Mouse (Mus musculus) neural tube, embryonic 11.5 days (tissue): ENCODE results near the gene Rin1. TPM values are rescaled to one million over a fixed set of nuclear protein-coding genes. Genes with fewer than 3 reads are reported as not detected.

Source experiments
- ATAC-seq: fragments of 200-750 bp; cut with Nextera tagmentation; 2 replicates; pipeline ENCODE4 v1.8.0; 2017; ENCODE audit warnings: moderate number of reproducible peaks, mild to moderate bottlenecking, moderate TSS enrichment, moderate library complexity; ENCODE audit not compliant: insufficient read depth, low FRiP score, low TSS enrichment
- DNase-seq: peaks from one replicate; pipeline ENCODE4 v3.0.0-alpha.2; 2015; ENCODE audit warnings: low spot score
- H3K27ac ChIP-seq: fragments of 300-500 bp; sonication (generic); 2 replicates; pipeline ENCODE4 v1.5.1; 2014; ENCODE audit warnings: low read depth, mild to moderate bottlenecking, low read length
- H3K27me3 ChIP-seq: fragments of 300-500 bp; sonication (generic); 2 replicates; pipeline ENCODE4 v1.6.1; 2014; ENCODE audit warnings: mild to moderate bottlenecking, low read length, mixed read lengths; ENCODE audit not compliant: control insufficient read depth, insufficient read depth
- H3K36me3 ChIP-seq: fragments of 300-500 bp; sonication (generic); 2 replicates; pipeline ENCODE4 v1.6.1; 2014; ENCODE audit warnings: mild to moderate bottlenecking, low read length, moderate library complexity, mixed read lengths; ENCODE audit not compliant: control insufficient read depth, insufficient read depth
- H3K4me1 ChIP-seq: fragments of 300-500 bp; sonication (generic); 2 replicates; pipeline ENCODE4 v1.6.1; 2014; ENCODE audit warnings: low read length, mixed read lengths; ENCODE audit not compliant: control insufficient read depth, insufficient read depth
- H3K4me2 ChIP-seq: fragments of 300-500 bp; sonication (generic); 2 replicates; pipeline ENCODE4 v1.6.1; 2014; ENCODE audit warnings: low read depth, mild to moderate bottlenecking, moderate library complexity
- H3K4me3 ChIP-seq: fragments of 300-500 bp; sonication (generic); 2 replicates; pipeline ENCODE4 v1.5.1; 2014; ENCODE audit warnings: low read depth, low read length
- H3K9ac ChIP-seq: fragments of 300-500 bp; sonication (generic); 2 replicates; pipeline ENCODE4 v1.6.1; 2014; ENCODE audit warnings: mild to moderate bottlenecking, low read length
- H3K9me3 ChIP-seq: fragments of 300-500 bp; sonication (generic); 2 replicates; pipeline ENCODE4 v1.6.1; 2016; ENCODE audit warnings: low read length; ENCODE audit not compliant: control insufficient read depth
- WGBS: fragments of 180-500 bp; shearing (Covaris S2); extraction: QIAGEN DNeasy Blood & Tissue Kit; methylation state at CpG from one replicate; pipeline ENCODE4 v1.1.7; 2014; 5-methylcytosine and 5-hydroxymethylcytosine counted together
- polyA plus RNA-seq: library from polyadenylated mRNA; unstranded; fragments of >200 nt; fragmentation: Nextera tagmentation; extraction: Ambion mirVana; gene quantifications from 2 replicates; pipeline ENCODE4 v1.2.1, GENCODE M21; 2014

The Rin1 gene
- polyA plus RNA-seq, 1 experiment from 2014 or later = 1.1 TPM

GRCm38 (mm10) chr19:5069978-5070377 lies 19.7 kb downstream of the Rin1 start:
- Histone ChIP-seq H3K36me3 (no peaks in the 10 kb centered on the region), H3K9ac (no peak overlapping the region; the same call in 1 of the 2 replicates), H3K4me2 (peak overlapping the region; percentile 12), H3K27ac (no peak overlapping the region), H3K9me3 (no peaks in the 10 kb centered on the region), H3K27me3 (peaks cover 33% of the 10 kb centered on the region), H3K4me1 (peaks cover 33% of the 10 kb centered on the region), H3K4me3 (0 out of 2 replicates have a peak overlapping the region, but pooled peaks have one; percentile 6)
- ATAC-seq (no peak), DNase-seq (no peak)
- 78% methylated on average over 7 of the region's 7 CpGs for WGBS

- ATAC-seq = no peak
- H3K9me3 ChIP-seq = no peaks in the 10 kb centered on the region
- peaks cover 33% of the 10 kb centered on the region for H3K4me1 ChIP-seq
- H3K27me3 ChIP-seq = peaks cover 33% of the 10 kb centered on the region
- peak overlapping the region; percentile 31 for H3K4me3 ChIP-seq
- H3K36me3 ChIP-seq = no peaks in the 10 kb centered on the region
- no peak for DNase-seq
- peak overlapping the region; percentile 84 for H3K27ac ChIP-seq
- H3K4me2 ChIP-seq = peak overlapping the region; percentile 53
- WGBS = 4% methylated on average over 11 of the region's 11 CpGs
- peak overlapping the region; percentile 63 for H3K9ac ChIP-seq
These were observed 20.8 kb downstream of the Rin1 start for GRCm38 (mm10) chr19:5071077-5071476.

GRCm38 (mm10) chr19:5071545-5072369 lies 21.5 kb downstream of the Rin1 start:
- DNase-seq = peak; percentile 92
- peaks cover 33% of the 10 kb centered on the region for H3K4me1 ChIP-seq
- under 1% methylated on average over 40 of the region's 40 CpGs for WGBS
- H3K9ac ChIP-seq = peak overlapping the region; percentile 63
- H3K36me3 ChIP-seq = no peaks in the 10 kb centered on the region
- H3K4me2 ChIP-seq = peak overlapping the region; percentile 53
- peak; percentile 86 for ATAC-seq
- peak overlapping the region; percentile 31 for H3K4me3 ChIP-seq
- H3K27ac ChIP-seq = peak overlapping the region; percentile 84
- no peaks in the 10 kb centered on the region for H3K9me3 ChIP-seq
- peaks cover 33% of the 10 kb centered on the region for H3K27me3 ChIP-seq

DNA sequence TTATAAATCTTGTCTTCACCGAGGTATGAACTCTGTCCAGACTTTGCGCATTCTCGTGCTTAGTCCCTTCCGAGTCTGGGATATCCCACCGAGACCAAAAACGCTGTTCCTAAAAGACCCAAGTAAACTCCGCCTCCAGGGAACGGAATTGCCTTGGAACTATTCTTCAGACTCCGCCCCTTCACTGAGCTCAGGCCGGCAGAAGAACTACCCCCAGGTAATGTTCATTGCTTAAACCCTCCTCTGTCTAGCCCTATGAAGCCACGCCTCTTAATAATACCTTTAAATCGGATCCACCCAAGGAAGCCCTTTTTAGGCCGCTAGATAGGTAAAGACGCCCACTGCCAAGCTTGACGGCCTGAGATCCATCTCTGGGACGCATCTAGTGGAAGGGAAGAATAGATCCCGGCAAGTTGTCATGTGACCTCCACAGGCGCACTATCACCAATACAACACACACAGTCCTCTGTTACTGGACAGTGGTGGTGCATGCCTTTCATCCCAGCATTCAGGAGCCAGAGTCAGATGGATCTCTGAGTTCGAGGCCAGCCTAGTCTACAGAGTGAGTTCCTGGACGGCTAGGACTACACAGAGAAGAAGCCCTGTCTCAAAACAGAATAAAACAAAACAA lies 22.2 kb downstream of the Rin1 start:
- no peaks in the 10 kb centered on the region for H3K36me3 ChIP-seq
- 2% methylated on average over 20 of the region's 20 CpGs for WGBS
- H3K4me2 ChIP-seq = peak overlapping the region; percentile 53
- no peak overlapping the region for H3K9ac ChIP-seq
- H3K27me3 ChIP-seq = peaks cover 28% of the 10 kb centered on the region
- 0 out of 2 replicates have a peak overlapping the region, but pooled peaks have one; percentile 17 for H3K27ac ChIP-seq
- H3K4me1 ChIP-seq = peaks cover 27% of the 10 kb centered on the region
- no peaks in the 10 kb centered on the region for H3K9me3 ChIP-seq
- DNase-seq (peak; percentile 66), ATAC-seq (peak; percentile 20; the same call in 1 of the 2 replicates)
- peak overlapping the region; percentile 31 for H3K4me3 ChIP-seq

- WGBS = 3% methylated on average over 15 of the region's 15 CpGs
- Histone ChIP-seq H3K9ac (no peak overlapping the region), H3K4me2 (peak overlapping the region; percentile 53; the same call in 1 of the 2 replicates), H3K4me1 (peaks cover 22% of the 10 kb centered on the region), H3K27ac (no peak overlapping the region), H3K9me3 (no peaks in the 10 kb centered on the region), H3K27me3 (peaks cover 25% of the 10 kb centered on the region), H3K36me3 (no peaks in the 10 kb centered on the region), H3K4me3 (peak overlapping the region; percentile 31)
- ATAC-seq (no peak), DNase-seq (peak; percentile 82)
These were observed 22.7 kb downstream of the Rin1 start for GRCm38 (mm10) chr19:5073028-5073427.

DNA sequence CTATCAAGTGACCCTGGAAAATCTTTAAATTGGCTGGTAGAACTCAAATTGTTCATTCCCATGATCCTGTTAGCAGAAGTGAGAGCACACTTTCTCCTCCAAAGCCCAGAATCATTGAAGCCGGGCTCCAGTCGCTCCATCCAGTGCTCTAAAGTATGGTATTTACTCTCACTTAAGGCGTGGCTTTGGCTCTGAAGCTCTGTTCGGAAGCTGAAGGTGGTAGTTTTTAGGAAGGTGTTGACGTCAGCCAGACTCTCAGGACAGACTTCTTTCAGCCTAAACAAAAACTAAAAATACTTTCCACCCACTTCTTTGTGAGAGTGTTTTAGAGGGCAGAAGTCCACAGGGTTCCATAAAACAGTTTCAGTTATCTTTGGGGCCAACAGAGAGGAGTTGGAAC lies 23.2 kb downstream of the Rin1 start:
- Histone ChIP-seq H3K36me3 (no peaks in the 10 kb centered on the region), H3K27me3 (peaks cover 20% of the 10 kb centered on the region)
- WGBS = 47% methylated on average over 5 of the region's 5 CpGs

GRCm38 (mm10) chr19:5079279-5079678 lies 29.0 kb downstream of the Rin1 start:
- no peak overlapping the region for H3K4me2 ChIP-seq
- peaks cover 42% of the 10 kb centered on the region for H3K27me3 ChIP-seq
- H3K36me3 ChIP-seq = no peaks in the 10 kb centered on the region
- no peak overlapping the region for H3K4me3 ChIP-seq
- no peak overlapping the region for H3K27ac ChIP-seq
- DNase-seq (no peak), ATAC-seq (no peak)
- WGBS = 90% methylated on average over 1 of the region's 1 CpGs
- H3K4me1 ChIP-seq = no peaks in the 10 kb centered on the region
- no peak overlapping the region for H3K9ac ChIP-seq
- H3K9me3 ChIP-seq = no peaks in the 10 kb centered on the region

More for the DNA sequence above, 23.2 kb downstream of the Rin1 start:
- Histone ChIP-seq H3K27ac (no peak overlapping the region), H3K4me3 (no peak overlapping the region), H3K4me1 (peaks cover 17% of the 10 kb centered on the region), H3K4me2 (no peak overlapping the region), H3K9me3 (no peaks in the 10 kb centered on the region), H3K9ac (no peak overlapping the region)
- ATAC-seq = no peak
- DNase-seq = no peak

- H3K27me3 ChIP-seq = peaks cover 65% of the 10 kb centered on the region
- ATAC-seq = no peak
- WGBS = 67% methylated on average over 18 of the region's 18 CpGs
- no peaks in the 10 kb centered on the region for H3K36me3 ChIP-seq
- H3K4me2 ChIP-seq = no peak overlapping the region
- DNase-seq = no peak
- no peak overlapping the region for H3K4me3 ChIP-seq
- H3K9ac ChIP-seq = no peak overlapping the region
- H3K9me3 ChIP-seq = no peaks in the 10 kb centered on the region
- H3K27ac ChIP-seq = no peak overlapping the region
- no peaks in the 10 kb centered on the region for H3K4me1 ChIP-seq
These were observed 31.7 kb downstream of the Rin1 start for GRCm38 (mm10) chr19:5082005-5082404.
